Mouse (Mus musculus) kidney, embryonic 14.5 days (tissue): Measurements from ENCODE around the gene Foxa3. TPM values are rescaled to one million over a fixed set of nuclear protein-coding genes. Genes with fewer than 3 reads are reported as not detected.
A peak's percentile ranks its signal among the peaks of the same experiment; 100 is the strongest.

ENCODE experiments used
- ATAC-seq: fragments of 200-750 bp; cut with Nextera tagmentation; 2 replicates; pipeline ENCODE4 v1.8.0; 2017; ENCODE audit warnings: moderate number of reproducible peaks, mild to moderate bottlenecking, moderate TSS enrichment, moderate library complexity; ENCODE audit not compliant: low FRiP score, low TSS enrichment
- H3K27ac ChIP-seq: fragments of 300-500 bp; sonication (generic); 2 replicates; pipeline ENCODE4 v1.5.1; 2014; ENCODE audit warnings: low read depth, mild to moderate bottlenecking, low read length, moderate library complexity, mixed read lengths
- H3K27me3 ChIP-seq: fragments of 300-500 bp; sonication (generic); 2 replicates; pipeline ENCODE4 v1.6.1; 2014; ENCODE audit warnings: mild to moderate bottlenecking, low read length; ENCODE audit not compliant: control insufficient read depth, insufficient read depth
- H3K36me3 ChIP-seq: fragments of 300-500 bp; sonication (generic); 2 replicates; pipeline ENCODE4 v1.6.1; 2014; ENCODE audit warnings: low read length, mixed read lengths; ENCODE audit not compliant: control insufficient read depth, insufficient read depth
- H3K4me1 ChIP-seq: fragments of 300-500 bp; sonication (generic); 2 replicates; pipeline ENCODE4 v1.6.1; 2014; ENCODE audit warnings: low read length, mixed read lengths; ENCODE audit not compliant: control insufficient read depth, insufficient read depth
- H3K4me2 ChIP-seq: fragments of 300-500 bp; sonication (generic); replicated peaks from 2 replicates; pipeline ENCODE4 v1.6.1; 2014; ENCODE audit warnings: low read depth, mild to moderate bottlenecking, low read length
- H3K4me3 ChIP-seq: fragments of 300-500 bp; sonication (generic); 2 replicates; pipeline ENCODE4 v1.5.1; 2014; ENCODE audit warnings: mild to moderate bottlenecking, low read length
- H3K9ac ChIP-seq: fragments of 300-500 bp; sonication (generic); 2 replicates; pipeline ENCODE4 v1.6.1; 2014; ENCODE audit warnings: low read depth, mild to moderate bottlenecking, low read length, moderate library complexity
- H3K9me3 ChIP-seq: fragments of 300-500 bp; sonication (generic); 2 replicates; pipeline ENCODE4 v1.6.1; 2016; ENCODE audit warnings: low read length; ENCODE audit not compliant: control insufficient read depth
- WGBS: fragments of 180-500 bp; shearing (Covaris S2); extraction: QIAGEN DNeasy Blood & Tissue Kit; methylation state at CpG from one replicate; pipeline ENCODE4 v1.1.7; 2014; 5-methylcytosine and 5-hydroxymethylcytosine counted together
- polyA plus RNA-seq: library from polyadenylated mRNA; unstranded; fragments of >200 nt; fragmentation: Nextera tagmentation; extraction: Ambion mirVana; gene quantifications from 2 replicates; pipeline ENCODE4 v1.2.1, GENCODE M21; 2014

Foxa3 gene
- polyA plus RNA-seq, 1 experiment from 2014 or later = not detected

- 45% methylated on average over 9 of the region's 9 CpGs for WGBS
- Histone ChIP-seq H3K27ac (no peak overlapping the region), H3K4me1 (peaks cover 11% of the 10 kb centered on the region), H3K27me3 (no peaks in the 10 kb centered on the region), H3K9ac (no peak overlapping the region), H3K4me2 (no peak overlapping the region), H3K9me3 (no peaks in the 10 kb centered on the region), H3K36me3 (no peaks in the 10 kb centered on the region), H3K4me3 (no peak overlapping the region)
- no peak for ATAC-seq
Observed at GRCm38 (mm10) chr7:18998835-18999234, 24.5 kb downstream of the Foxa3 start.

GRCm38 (mm10) chr7:18993036-18993435, 30.3 kb downstream of the Foxa3 start:
- 0 out of 2 replicates have a peak, but pooled peaks cover 4% of the 10 kb centered on the region for H3K36me3 ChIP-seq
- peaks cover 8% of the 10 kb centered on the region for H3K27me3 ChIP-seq
- no peak for ATAC-seq
- peak overlapping the region; percentile 52; the same call in 1 of the 2 replicates for H3K4me3 ChIP-seq
- H3K9ac ChIP-seq = no peak overlapping the region
- H3K9me3 ChIP-seq = no peaks in the 10 kb centered on the region
- 82% methylated on average over 5 of the region's 5 CpGs for WGBS
- H3K27ac ChIP-seq = no peak overlapping the region
- H3K4me2 ChIP-seq = no peak overlapping the region
- peaks cover 9% of the 10 kb centered on the region; the same call in 1 of the 2 replicates for H3K4me1 ChIP-seq

GRCm38 (mm10) chr7:18992294-18992675, 31.1 kb downstream of the Foxa3 start:
- Histone ChIP-seq H3K36me3 (0 out of 2 replicates have a peak, but pooled peaks cover 4% of the 10 kb centered on the region), H3K4me2 (peak overlapping the region; percentile 84), H3K4me1 (peaks cover 9% of the 10 kb centered on the region; the same call in 1 of the 2 replicates), H3K4me3 (peak overlapping the region; percentile 52), H3K27ac (no peak overlapping the region), H3K9ac (peak overlapping the region; percentile 58), H3K27me3 (peaks cover 8% of the 10 kb centered on the region), H3K9me3 (no peaks in the 10 kb centered on the region)
- WGBS = 3% methylated on average over 31 of the region's 31 CpGs
- no peak for ATAC-seq

GRCm38 (mm10) chr7:18991660-18992293, 31.6 kb downstream of the Foxa3 start:
- peak overlapping the region; percentile 58 for H3K9ac ChIP-seq
- peaks cover 8% of the 10 kb centered on the region for H3K27me3 ChIP-seq
- no peaks in the 10 kb centered on the region for H3K9me3 ChIP-seq
- H3K27ac ChIP-seq = no peak overlapping the region
- peak overlapping the region; percentile 52 for H3K4me3 ChIP-seq
- peaks cover 9% of the 10 kb centered on the region; the same call in 1 of the 2 replicates for H3K4me1 ChIP-seq
- ATAC-seq = peak; percentile 1; the same call in 1 of the 2 replicates
- H3K36me3 ChIP-seq = 0 out of 2 replicates have a peak, but pooled peaks cover 4% of the 10 kb centered on the region
- 1% methylated on average over 58 of the region's 59 CpGs for WGBS
- H3K4me2 ChIP-seq = peak overlapping the region; percentile 84

- Histone ChIP-seq H3K4me1 (peaks cover 9% of the 10 kb centered on the region; the same call in 1 of the 2 replicates), H3K36me3 (0 out of 2 replicates have a peak, but pooled peaks cover 4% of the 10 kb centered on the region), H3K4me3 (peak within 1 kb of the TSS; percentile 52), H3K27ac (peak within 1 kb of the TSS; percentile 69), H3K9ac (peak within 1 kb of the TSS; percentile 58), H3K4me2 (peak within 1 kb of the TSS; percentile 84), H3K9me3 (no peaks in the 10 kb centered on the region), H3K27me3 (peaks cover 8% of the 10 kb centered on the region)
- under 1% methylated on average over 36 of the region's 37 CpGs for WGBS
- peak; percentile 95 for ATAC-seq
Observed at GRCm38 (mm10) chr7:18990601-18991295, 32.6 kb downstream of the Foxa3 start, which contains the start of gene Mypop. Gene Mypop (plus strand): TSS chr7:18991245.

GRCm38 (mm10) chr7:18989995-18990394, 33.3 kb downstream of the Foxa3 start:
- Histone ChIP-seq H3K27me3 (peaks cover 8% of the 10 kb centered on the region), H3K9me3 (no peaks in the 10 kb centered on the region), H3K36me3 (0 out of 2 replicates have a peak, but pooled peaks cover 4% of the 10 kb centered on the region), H3K4me3 (peak overlapping the region; percentile 52), H3K4me2 (peak overlapping the region; percentile 84), H3K4me1 (peaks cover 6% of the 10 kb centered on the region; the same call in 1 of the 2 replicates), H3K9ac (no peak overlapping the region), H3K27ac (peak overlapping the region; percentile 69; the same call in 1 of the 2 replicates)
- 13% methylated on average over 5 of the region's 5 CpGs for WGBS
- no peak for ATAC-seq

- WGBS = 71% methylated on average over 6 of the region's 6 CpGs
- H3K36me3 ChIP-seq = 0 out of 2 replicates have a peak, but pooled peaks cover 3% of the 10 kb centered on the region
- H3K9ac ChIP-seq = no peak overlapping the region
- H3K4me2 ChIP-seq = no peak overlapping the region
- H3K4me3 ChIP-seq = no peak overlapping the region
- peaks cover 6% of the 10 kb centered on the region; the same call in 1 of the 2 replicates for H3K4me1 ChIP-seq
- no peak overlapping the region for H3K27ac ChIP-seq
- no peak for ATAC-seq
- no peaks in the 10 kb centered on the region for H3K9me3 ChIP-seq
- peaks cover 8% of the 10 kb centered on the region for H3K27me3 ChIP-seq
Observed at GRCm38 (mm10) chr7:18988780-18989179, 34.6 kb downstream of the Foxa3 start.

- Histone ChIP-seq H3K27ac (no peak overlapping the region), H3K4me1 (peaks cover 6% of the 10 kb centered on the region; the same call in 1 of the 2 replicates), H3K4me2 (no peak overlapping the region), H3K27me3 (peaks cover 8% of the 10 kb centered on the region), H3K9ac (no peak overlapping the region), H3K36me3 (no peaks in the 10 kb centered on the region), H3K4me3 (no peak overlapping the region), H3K9me3 (no peaks in the 10 kb centered on the region)
- 77% methylated on average over 13 of the region's 13 CpGs for WGBS
- no peak for ATAC-seq
Observed at GRCm38 (mm10) chr7:18987747-18988146, 35.6 kb downstream of the Foxa3 start.
